Mouse (Mus musculus): ENCODE measurements around the gene Asb4.

Asb4 gene

DNA sequence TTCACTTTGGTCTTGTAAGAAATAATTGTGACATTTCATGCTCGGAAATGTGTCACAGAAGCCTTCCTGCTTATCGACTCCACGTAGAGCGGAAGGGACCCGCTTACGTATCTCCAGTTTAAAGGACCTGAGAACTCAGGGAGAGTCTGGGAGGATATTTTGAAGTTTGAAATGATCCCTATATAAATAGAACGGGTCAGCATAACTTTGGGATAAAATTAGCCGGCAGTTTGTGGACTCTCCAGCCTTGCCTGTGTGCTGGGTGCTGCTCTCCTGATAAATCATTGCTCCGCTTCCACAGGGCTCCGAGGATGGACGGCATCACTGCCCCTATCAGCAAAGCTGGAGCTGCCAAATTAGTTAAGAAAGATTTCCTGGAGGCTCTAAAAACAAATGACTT is 7.1 kb downstream of the Asb4 start:
- in situ Hi-C loops (cut with MboI; ENCODE audit: low sequenced_read_pairs) = no loop called here

DNA sequence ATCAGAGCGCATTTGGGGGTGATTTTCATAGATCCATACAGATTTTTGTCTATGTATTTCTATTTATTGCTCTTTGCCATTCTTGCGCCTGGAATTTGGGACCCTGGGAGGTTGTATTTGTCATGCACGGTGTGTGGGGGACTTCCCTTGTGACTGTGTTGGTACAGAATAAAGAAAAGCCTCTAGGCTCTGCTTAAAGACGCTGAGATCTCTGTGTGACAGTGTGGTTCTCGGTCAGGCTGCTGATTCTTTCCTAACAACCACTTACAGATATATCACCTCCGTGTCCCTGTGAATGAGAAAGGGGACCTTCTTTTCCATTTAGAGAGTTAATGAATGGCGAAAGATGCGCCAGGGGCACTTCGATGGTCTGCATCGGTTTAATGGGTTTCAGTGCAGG is 7.8 kb downstream of the Asb4 start:
- in situ Hi-C loops (cut with MboI; ENCODE audit: low sequenced_read_pairs) = no loop called here

GRCm38 (mm10) chr6:5394971-5395370 is 11.8 kb downstream of the Asb4 start:
- in situ Hi-C loops (cut with MboI; ENCODE audit: low sequenced_read_pairs) = no loop called here

DNA sequence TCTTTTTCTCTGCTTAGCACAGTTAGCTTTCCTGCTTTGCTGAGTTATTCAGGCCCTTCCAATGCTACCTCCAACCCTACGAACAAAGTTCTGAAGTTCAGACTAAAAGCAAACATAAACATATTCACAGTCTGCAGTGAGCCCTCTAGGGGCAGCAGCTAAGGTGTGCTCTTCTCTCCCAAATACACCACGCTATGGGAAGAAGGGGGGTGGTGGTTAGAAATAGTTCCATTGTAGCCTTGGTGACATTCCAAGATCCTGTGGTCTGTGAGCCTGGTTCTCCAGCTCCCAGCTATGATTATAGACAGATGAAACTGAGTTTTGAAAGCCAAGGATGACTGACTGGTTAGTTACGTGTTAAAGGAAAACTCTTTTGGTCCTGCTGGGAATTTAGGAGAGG is 13.6 kb downstream of the Asb4 start:
- in situ Hi-C loops (cut with MboI; ENCODE audit: low sequenced_read_pairs) = no loop called here

- in situ Hi-C loops (cut with MboI; ENCODE audit: low sequenced_read_pairs) = no loop called here
Measured at GRCm38 (mm10) chr6:5401394-5401793, 18.2 kb downstream of the Asb4 start.

DNA sequence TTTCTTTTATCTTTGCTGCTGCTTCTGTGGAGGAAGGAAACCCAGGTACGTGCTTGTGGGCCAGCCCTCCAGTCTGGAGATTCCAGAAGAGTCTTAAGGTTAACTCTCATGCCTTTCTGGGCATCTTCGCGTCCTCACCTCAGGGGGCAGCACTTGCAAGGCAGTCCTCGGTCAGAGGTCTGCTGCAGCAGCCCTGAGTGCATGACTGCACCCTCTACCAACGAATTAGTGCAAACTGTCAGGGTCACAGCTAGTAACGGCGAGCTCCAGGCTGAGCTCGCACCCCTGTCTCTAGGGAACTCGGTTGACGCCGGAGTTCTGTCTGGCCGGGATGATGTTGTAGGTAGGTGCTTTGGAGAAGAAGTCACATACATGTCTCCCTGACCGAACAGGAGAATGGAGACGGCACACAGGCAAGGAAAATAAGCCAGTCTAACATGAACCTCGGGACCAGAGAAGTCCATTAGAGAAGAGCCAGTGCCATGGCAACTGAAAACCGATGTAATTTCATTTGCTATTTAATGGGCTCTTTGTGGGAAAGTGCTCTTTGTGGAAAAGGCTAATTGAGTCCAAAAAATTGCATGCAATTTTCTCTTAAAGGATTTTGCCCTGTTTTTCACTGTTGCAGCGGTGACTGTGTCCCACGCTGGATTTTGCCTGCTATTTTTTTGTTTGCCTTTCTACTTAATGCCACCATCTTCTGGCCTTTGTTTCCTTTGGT is 20.1 kb downstream of the Asb4 start:
- in situ Hi-C loops (cut with MboI; ENCODE audit: low sequenced_read_pairs) = no loop called here

DNA sequence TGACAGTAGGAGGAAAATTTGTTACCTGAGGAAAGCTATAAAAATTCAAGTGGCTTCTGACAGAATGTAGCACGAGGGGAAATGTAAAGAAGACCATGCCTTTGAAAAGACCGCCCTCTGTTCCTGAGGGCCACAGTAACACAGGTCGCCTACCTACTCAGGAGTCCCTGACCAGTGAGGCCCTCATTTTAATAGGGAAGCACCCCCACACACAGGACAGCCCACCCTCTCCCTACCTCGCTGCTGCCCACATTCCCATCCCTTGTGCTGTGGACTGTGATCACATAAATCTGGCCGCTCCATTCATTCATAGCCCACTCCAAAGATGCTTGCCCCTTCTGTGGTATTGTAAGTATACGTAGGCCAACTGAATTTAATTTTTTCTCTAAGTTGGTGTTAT is 20.8 kb downstream of the Asb4 start:
- in situ Hi-C loops (cut with MboI; ENCODE audit: low sequenced_read_pairs) = no loop called here

- in situ Hi-C loops (cut with MboI; ENCODE audit: low sequenced_read_pairs) = loop anchor here (5.0 kb wide), 1 partner anchor 184 kb away; no protein-coding TSS in a partner anchor
Measured at GRCm38 (mm10) chr6:5408451-5409177, 25.4 kb downstream of the Asb4 start.

- in situ Hi-C loops (cut with MboI; ENCODE audit: low sequenced_read_pairs) = loop anchor here (5.0 kb wide), 1 partner anchor 183 kb away; no protein-coding TSS in a partner anchor
Measured at GRCm38 (mm10) chr6:5409676-5410075, 26.5 kb downstream of the Asb4 start.

DNA sequence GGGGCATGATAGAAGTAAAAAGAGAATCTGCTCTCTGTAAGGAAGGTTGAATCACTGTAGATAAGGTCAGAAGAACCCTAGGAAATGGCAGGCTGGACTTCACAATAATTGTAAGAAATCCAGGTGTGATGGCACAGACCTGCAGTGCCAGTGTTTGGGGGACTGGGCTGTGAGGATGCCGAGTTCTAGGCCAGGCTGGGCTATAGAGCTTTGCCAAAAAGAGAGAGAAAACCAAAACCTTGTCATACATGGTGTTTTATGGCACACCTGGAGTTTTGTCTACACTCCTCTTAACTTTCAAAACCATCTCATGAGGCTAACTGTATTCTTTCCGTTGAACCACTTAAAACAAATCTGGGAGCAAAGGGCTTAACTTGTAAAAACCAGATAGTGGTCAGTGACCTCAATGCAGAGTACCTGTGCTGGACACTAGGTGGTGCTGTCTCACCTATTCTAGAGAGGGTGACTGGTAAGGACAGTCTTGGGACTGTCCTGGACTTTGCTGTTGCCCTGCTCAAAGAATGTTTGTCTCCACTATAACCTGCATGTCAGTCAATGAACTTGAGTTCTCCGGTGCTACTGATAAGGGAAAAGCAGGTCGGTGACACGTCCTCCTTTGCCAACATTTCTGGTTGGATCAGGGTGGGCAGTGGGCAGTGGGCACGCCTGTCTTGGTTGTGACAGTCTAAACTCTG is 27.7 kb downstream of the Asb4 start:
- in situ Hi-C loops (cut with MboI; ENCODE audit: low sequenced_read_pairs) = no loop called here

GRCm38 (mm10) chr6:5413282-5413681 is 30.1 kb downstream of the Asb4 start:
- in situ Hi-C loops (cut with MboI; ENCODE audit: low sequenced_read_pairs) = no loop called here

GRCm38 (mm10) chr6:5421442-5421841 is 38.3 kb downstream of the Asb4 start:
- in situ Hi-C loops (cut with MboI; ENCODE audit: low sequenced_read_pairs) = no loop called here

GRCm38 (mm10) chr6:5422386-5422785 is 39.2 kb downstream of the Asb4 start:
- in situ Hi-C loops (cut with MboI; ENCODE audit: low sequenced_read_pairs) = no loop called here

DNA sequence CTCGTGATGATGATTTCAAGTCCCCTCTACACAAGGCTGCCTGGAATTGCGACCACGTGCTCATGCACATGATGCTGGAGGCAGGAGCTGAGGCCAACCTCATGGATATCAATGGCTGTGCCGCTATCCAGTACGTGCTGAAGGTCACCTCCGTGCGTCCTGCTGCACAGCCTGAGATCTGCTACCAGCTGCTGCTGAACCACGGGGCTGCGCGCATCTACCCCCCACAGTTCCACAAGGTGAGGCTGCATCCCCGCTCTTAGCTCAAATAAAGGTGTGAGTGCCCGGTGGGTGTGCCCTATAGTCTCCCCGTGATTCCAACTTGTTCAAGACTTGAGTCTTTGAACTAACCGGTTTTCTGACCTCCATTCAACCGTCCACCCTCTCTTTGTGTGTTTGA is 40.4 kb downstream of the Asb4 start:
- in situ Hi-C loops (cut with MboI; ENCODE audit: low sequenced_read_pairs) = no loop called here

DNA sequence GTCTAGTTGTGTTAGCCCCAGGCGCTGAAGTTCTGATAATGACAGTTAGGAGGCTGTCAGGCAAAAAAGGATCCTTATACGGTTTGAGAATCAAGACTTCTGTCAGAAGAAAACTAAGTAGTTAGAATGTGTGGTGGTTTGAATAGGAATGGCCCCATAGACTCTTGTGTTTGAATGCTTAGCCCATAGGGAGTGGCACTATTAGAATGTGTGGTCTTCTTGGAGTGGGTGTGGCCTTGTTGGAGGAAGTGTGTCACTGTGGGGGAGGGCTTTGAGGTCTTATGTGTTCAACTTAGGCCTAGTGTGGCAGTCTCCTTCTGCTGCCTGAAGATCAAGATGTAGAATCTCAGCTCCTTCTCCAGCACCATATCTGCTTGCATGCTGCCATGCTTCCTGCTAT is 43.8 kb downstream of the Asb4 start:
- in situ Hi-C loops (cut with MboI; ENCODE audit: low sequenced_read_pairs) = no loop called here

- in situ Hi-C loops (cut with MboI; ENCODE audit: low sequenced_read_pairs) = no loop called here
Measured at GRCm38 (mm10) chr6:5429562-5429961, 46.4 kb downstream of the Asb4 start.

GRCm38 (mm10) chr6:5429982-5430550 is 46.9 kb downstream of the Asb4 start:
- in situ Hi-C loops (cut with MboI; ENCODE audit: low sequenced_read_pairs) = no loop called here

DNA sequence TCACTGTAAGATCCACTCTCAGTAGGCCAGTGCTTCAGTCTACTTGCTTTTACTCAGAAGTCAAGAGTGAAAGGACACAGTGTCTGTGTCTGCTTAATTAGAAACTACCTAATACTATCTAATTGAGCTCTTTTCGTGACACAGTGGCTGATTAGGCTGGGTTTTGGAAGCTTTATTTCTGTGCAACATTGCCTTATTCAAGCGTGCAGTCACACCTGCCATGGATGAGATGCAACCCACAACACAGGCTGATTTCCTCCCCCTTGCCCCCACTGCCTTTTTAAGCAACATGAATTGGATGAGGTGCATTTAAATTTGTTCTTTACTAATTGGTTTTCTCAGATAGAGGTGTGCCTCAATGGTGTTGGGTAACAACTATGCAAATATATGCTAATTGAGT is 50.7 kb downstream of the Asb4 start:
- in situ Hi-C loops (cut with MboI; ENCODE audit: low sequenced_read_pairs) = no loop called here

GRCm38 (mm10) chr6:5437757-5438156 is 54.6 kb downstream of the Asb4 start:
- in situ Hi-C loops (cut with MboI; ENCODE audit: low sequenced_read_pairs) = no loop called here

DNA sequence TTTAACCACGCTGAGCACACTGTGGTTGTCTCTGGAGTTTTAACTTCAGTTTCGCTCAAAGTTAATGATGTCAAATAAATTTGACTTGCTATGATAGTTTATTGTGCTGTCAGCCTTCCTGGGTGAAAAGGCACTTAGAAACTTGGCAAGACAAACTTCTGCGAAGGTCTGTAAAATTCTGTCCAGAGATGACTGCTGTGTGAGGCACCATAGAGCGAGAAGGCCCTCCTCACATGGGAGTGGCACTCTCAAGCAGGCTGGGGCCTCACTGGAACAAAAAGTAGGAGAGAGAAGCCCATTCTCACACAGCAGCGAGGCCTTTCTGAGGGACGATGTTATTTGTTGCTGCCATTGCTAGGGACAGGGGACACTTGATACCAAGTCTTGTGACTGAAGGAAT is 58.0 kb downstream of the Asb4 start:
- in situ Hi-C loops (cut with MboI; ENCODE audit: low sequenced_read_pairs) = no loop called here

DNA sequence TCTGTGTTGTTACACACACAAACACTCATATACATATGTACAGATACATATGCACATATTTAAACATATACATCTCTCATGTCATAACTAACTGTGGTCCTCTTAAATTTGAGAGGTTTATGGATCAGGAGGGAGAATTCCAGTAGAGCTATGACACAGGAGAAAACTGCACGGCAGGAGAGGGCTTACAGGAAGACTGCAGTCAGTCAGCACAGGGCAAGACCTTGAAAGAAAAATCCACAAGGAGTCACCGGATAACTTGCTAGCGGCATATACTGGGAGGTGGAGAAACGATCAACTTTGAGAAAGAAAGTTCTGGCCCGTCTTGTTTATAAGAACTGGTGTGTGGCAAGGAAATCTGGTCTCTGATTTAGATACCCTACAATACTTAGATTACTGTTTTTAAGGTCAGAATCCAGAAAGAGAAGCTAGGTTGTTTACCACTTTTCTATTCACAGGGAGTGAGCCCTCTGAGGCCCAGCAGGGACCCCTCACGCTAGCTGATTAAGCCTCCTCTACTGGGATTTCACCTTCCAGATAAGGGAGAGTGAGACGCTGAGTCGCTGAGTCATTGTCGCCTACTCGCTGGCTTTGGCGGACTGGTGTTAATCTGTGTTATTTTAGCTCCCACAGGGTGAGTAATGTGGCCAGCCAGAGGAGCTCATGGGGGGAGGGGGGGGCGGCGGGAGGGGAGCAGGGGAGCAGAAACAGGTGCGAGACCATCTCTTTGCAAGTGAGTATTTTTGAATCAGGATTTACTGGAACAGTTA is 59.3 kb downstream of the Asb4 start:
- in situ Hi-C loops (cut with MboI; ENCODE audit: low sequenced_read_pairs) = no loop called here

Measured in CH12F3 (cell line).